Mouse (Mus musculus) C2C12 (cell line): ENCODE results near the gene Acyp1. TPM values are rescaled to one million over a fixed set of nuclear protein-coding genes. Genes with fewer than 3 reads are reported as not detected.

Experiments used
- H3K27me3 ChIP-seq: one replicate; pipeline ENCODE4 v1.6.1; 2011; ENCODE audit not compliant: control insufficient read depth, insufficient read depth, insufficient read length
- H3K36me3 ChIP-seq: one replicate; pipeline ENCODE4 v1.6.1; 2011; ENCODE audit not compliant: control insufficient read depth, insufficient read depth
- H3K4me3 ChIP-seq: one replicate; pipeline ENCODE4 v1.5.1; 2011; ENCODE audit warnings: mild to moderate bottlenecking, control low read depth; ENCODE audit not compliant: poor library complexity, insufficient read depth, severe bottlenecking
- H3K79me2 ChIP-seq: one replicate; pipeline ENCODE4 v1.6.1; 2011; ENCODE audit not compliant: control insufficient read depth, insufficient read depth
- H3K79me3 ChIP-seq: one replicate; pipeline ENCODE4 v1.6.1; 2011; ENCODE audit warnings: low read depth, control low read depth
- H3ac ChIP-seq: one replicate; pipeline ENCODE3; 2011; ENCODE audit warnings: low read depth; ENCODE audit not compliant: control insufficient read depth, insufficient read length
- CEBPB ChIP-seq: IDR thresholded peaks from one replicate; pipeline ENCODE4 v1.6.1; 2011; ENCODE audit warnings: low read depth, mild to moderate bottlenecking, control low read depth, moderate library complexity
- CTCF ChIP-seq: IDR thresholded peaks from one replicate; pipeline ENCODE4 v1.5.1; 2011; ENCODE audit not compliant: control insufficient read depth, insufficient read depth, insufficient read length
- FOSL1 ChIP-seq: IDR thresholded peaks from one replicate; pipeline ENCODE4 v1.8.0; 2011; ENCODE audit warnings: mild to moderate bottlenecking, low read length; ENCODE audit not compliant: poor library complexity, insufficient read depth, severe bottlenecking
- MAX ChIP-seq: IDR thresholded peaks from one replicate; pipeline ENCODE4 v1.6.1; 2011; ENCODE audit warnings: mild to moderate bottlenecking, control low read depth
- MYOD1 ChIP-seq: IDR thresholded peaks from one replicate; pipeline ENCODE4 v1.6.1; 2011; ENCODE audit warnings: low read depth; ENCODE audit not compliant: control insufficient read depth, insufficient read length
- MYOG ChIP-seq: IDR thresholded peaks from one replicate; pipeline ENCODE4 v1.6.1; 2011; ENCODE audit not compliant: control insufficient read depth, insufficient read length; ENCODE audit errors: extremely low read depth
- USF1 ChIP-seq: IDR thresholded peaks from one replicate; pipeline ENCODE4 v1.6.1; 2011; ENCODE audit warnings: low read depth, mild to moderate bottlenecking, control low read depth, moderate library complexity
- polyA plus RNA-seq: library from polyadenylated mRNA; unstranded; fragments of >200 nt; fragmentation: generic; extraction: Trizol; gene quantifications from one replicate; pipeline ENCODE4 v1.2.1, GENCODE M21; 2012; ENCODE audit warnings: missing spikeins

The Acyp1 gene
- polyA plus RNA-seq, 1 experiment = 17.1 TPM

DNA sequence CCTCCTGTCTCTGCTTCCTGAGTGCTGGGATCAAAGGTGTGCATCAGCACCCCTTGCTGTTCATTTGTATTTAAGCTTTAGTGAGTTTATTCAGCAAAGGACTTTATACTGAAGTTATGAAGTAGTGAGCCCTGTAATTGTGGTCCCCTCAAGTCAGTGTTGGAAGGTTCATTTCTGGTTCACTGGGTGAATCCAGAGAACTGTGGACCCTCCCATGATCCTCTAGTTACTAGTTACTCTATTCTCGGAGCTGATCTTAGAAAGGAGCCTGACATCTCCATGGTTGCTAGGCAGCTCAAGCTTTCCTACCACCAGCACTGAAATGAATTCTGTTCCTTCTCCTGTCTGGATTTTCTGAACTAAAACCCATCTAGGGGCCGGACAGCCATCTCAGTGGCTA, 7.3 kb upstream of the Acyp1 start:
- Histone ChIP-seq H3K27me3 (no peaks in the 10 kb centered on the region), H3K36me3 (peaks cover 15% of the 10 kb centered on the region), H3K79me3 (no peaks in the 10 kb centered on the region), H3K79me2 (no peaks in the 10 kb centered on the region), H3ac (no peak overlapping the region), H3K4me3 (no peak overlapping the region)
- no peak for TF ChIP-seq USF1
- TF ChIP-seq FOSL1 = no peak
- TF ChIP-seq MYOG = no peak
- TF ChIP-seq MAX = no peak
- no peak for TF ChIP-seq CTCF
- no peak for TF ChIP-seq MYOD1
- no peak for TF ChIP-seq CEBPB

- Histone ChIP-seq H3K79me2 (no peaks in the 10 kb centered on the region), H3K27me3 (no peaks in the 10 kb centered on the region), H3K36me3 (no peaks in the 10 kb centered on the region), H3K79me3 (no peaks in the 10 kb centered on the region), H3K4me3 (no peak overlapping the region), H3ac (no peak overlapping the region)
- TF ChIP-seq USF1 = no peak
- TF ChIP-seq CTCF = no peak
- no peak for TF ChIP-seq CEBPB
- no peak for TF ChIP-seq FOSL1
- no peak for TF ChIP-seq MYOD1
- no peak for TF ChIP-seq MYOG
- no peak for TF ChIP-seq MAX
These were observed 4.7 kb upstream of the Acyp1 start for GRCm38 (mm10) chr12:85292906-85293305.

DNA sequence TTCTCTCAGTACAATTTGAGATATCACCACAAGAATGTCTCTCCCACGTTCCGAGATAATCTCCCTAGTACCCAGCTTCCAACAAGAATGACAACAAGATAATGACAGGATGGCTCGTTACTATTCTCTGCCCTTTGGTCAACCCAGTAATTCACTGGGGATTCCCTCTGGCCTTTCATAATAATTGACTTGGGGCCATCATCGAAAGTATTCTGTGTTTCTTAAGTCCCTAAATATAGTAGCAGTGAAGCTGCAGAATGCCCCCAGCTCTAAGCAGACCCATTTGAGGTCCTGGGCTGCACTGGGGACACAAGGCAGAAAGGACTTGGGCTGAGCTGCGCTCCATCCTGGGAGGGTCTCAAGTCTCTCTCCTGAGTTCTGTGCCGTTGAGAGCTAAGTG, 4.0 kb upstream of the Acyp1 start:
- Histone ChIP-seq H3ac (no peak overlapping the region), H3K27me3 (no peaks in the 10 kb centered on the region), H3K4me3 (no peak overlapping the region), H3K79me2 (no peaks in the 10 kb centered on the region), H3K36me3 (no peaks in the 10 kb centered on the region), H3K79me3 (no peaks in the 10 kb centered on the region)
- no peak for TF ChIP-seq MYOD1
- no peak for TF ChIP-seq FOSL1
- no peak for TF ChIP-seq CEBPB
- TF ChIP-seq MYOG = no peak
- no peak for TF ChIP-seq USF1
- no peak for TF ChIP-seq MAX
- TF ChIP-seq CTCF = no peak

GRCm38 (mm10) chr12:85291541-85291940, 3.3 kb upstream of the Acyp1 start:
- H3K79me2 ChIP-seq = no peaks in the 10 kb centered on the region
- no peaks in the 10 kb centered on the region for H3K79me3 ChIP-seq
- H3K4me3 ChIP-seq = no peak overlapping the region
- H3ac ChIP-seq = no peak overlapping the region
- H3K27me3 ChIP-seq = no peaks in the 10 kb centered on the region
- TF ChIP-seq USF1 = no peak
- no peak for TF ChIP-seq MYOD1
- TF ChIP-seq MAX = no peak
- TF ChIP-seq CEBPB = no peak
- no peak for TF ChIP-seq MYOG
- no peaks in the 10 kb centered on the region for H3K36me3 ChIP-seq

DNA sequence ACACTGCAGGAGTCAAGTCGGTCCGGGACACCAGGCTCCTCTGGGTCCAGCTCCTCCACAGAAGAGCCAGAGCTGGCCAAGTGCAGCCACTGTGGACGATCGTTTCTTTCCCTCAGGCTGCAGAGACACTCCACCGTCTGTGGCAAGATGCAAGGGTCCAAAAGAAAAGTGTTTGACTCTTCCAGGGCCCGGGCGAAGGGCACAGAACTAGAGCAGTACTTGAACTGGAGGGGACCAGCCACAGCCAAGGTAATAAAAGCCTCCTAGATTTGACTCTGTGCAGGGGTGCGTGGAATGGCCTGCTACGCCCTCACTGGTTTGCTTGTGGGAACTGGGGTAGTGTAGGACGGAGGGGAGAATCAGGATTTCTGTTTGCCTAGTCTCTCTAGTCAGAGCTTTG, 2.4 kb upstream of the Acyp1 start:
- TF ChIP-seq CEBPB (no peak), MYOD1 (no peak), FOSL1 (no peak), MAX (no peak), CTCF (no peak), MYOG (no peak), USF1 (no peak)
- no peaks in the 10 kb centered on the region for H3K27me3 ChIP-seq
- H3K4me3 ChIP-seq = no peak overlapping the region
- H3K79me2 ChIP-seq = no peaks in the 10 kb centered on the region
- H3K36me3 ChIP-seq = no peaks in the 10 kb centered on the region
- no peaks in the 10 kb centered on the region for H3K79me3 ChIP-seq
- no peak overlapping the region for H3ac ChIP-seq

GRCm38 (mm10) chr12:85289157-85290000, 1.1 kb upstream of the Acyp1 start:
- Histone ChIP-seq H3K4me3 (no peak overlapping the region), H3K79me2 (no peaks in the 10 kb centered on the region)
- TF ChIP-seq MYOG = no peak

More at GRCm38 (mm10) chr12:85289157-85290000, 1.1 kb upstream of the Acyp1 start:
- Histone ChIP-seq H3ac (no peak overlapping the region), H3K79me3 (no peaks in the 10 kb centered on the region), H3K36me3 (no peaks in the 10 kb centered on the region), H3K27me3 (no peaks in the 10 kb centered on the region)
